Mouse (Mus musculus) left cerebral cortex, adult 9 months (tissue): ENCODE measurements around the gene Mroh8.
A peak's percentile ranks its signal among the peaks of the same experiment; 100 is the strongest.

Experiments
- DNase-seq, 2 experiments: peaks; one replicate each; pipeline ENCODE4 v3.0.0; 2022; ENCODE audit warnings: low spot score in 2 of 2

Gene Mroh8

GRCm38 (mm10) chr2:157279416-157279800 lies at the start of gene Mroh8:
Mroh8 (minus strand) TSS chr2:157279549.
- DNase-seq, result peak; percentile 26 to 65

GRCm38 (mm10) chr2:157328570-157328969 lies 49.2 kb upstream of the Mroh8 start:
- DNase-seq, result no peak

- no peak for DNase-seq
These were observed 48.8 kb upstream of the Mroh8 start for GRCm38 (mm10) chr2:157328106-157328505.

GRCm38 (mm10) chr2:157325238-157325637 lies 45.9 kb upstream of the Mroh8 start:
- DNase-seq, result no peak

GRCm38 (mm10) chr2:157322029-157322766 lies 42.8 kb upstream of the Mroh8 start:
- no peak for DNase-seq

- DNase-seq, result no peak
These were observed 41.5 kb upstream of the Mroh8 start for GRCm38 (mm10) chr2:157320886-157321285.

GRCm38 (mm10) chr2:157320135-157320534 lies 40.8 kb upstream of the Mroh8 start:
- DNase-seq, result no peak

DNA sequence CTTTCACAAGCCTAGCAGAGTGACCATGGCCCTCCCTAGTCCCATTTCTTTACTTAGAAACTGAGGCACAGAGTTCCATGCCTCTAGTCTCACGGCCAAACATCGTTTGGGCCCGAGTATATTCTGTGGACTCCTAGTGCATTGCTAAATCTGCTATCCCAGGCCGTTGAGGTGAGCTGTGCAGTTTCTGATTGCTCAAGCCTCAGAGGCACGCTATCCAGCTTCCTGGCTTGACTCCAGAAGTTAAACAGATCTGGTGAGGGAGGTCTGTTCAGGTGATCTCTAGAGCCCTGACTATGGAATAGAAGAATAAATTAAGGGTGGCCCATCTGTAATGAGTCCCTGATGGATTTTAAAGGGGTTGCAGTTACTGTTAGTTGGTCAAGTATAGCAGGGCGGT lies 37.9 kb upstream of the Mroh8 start:
- no peak for DNase-seq

DNA sequence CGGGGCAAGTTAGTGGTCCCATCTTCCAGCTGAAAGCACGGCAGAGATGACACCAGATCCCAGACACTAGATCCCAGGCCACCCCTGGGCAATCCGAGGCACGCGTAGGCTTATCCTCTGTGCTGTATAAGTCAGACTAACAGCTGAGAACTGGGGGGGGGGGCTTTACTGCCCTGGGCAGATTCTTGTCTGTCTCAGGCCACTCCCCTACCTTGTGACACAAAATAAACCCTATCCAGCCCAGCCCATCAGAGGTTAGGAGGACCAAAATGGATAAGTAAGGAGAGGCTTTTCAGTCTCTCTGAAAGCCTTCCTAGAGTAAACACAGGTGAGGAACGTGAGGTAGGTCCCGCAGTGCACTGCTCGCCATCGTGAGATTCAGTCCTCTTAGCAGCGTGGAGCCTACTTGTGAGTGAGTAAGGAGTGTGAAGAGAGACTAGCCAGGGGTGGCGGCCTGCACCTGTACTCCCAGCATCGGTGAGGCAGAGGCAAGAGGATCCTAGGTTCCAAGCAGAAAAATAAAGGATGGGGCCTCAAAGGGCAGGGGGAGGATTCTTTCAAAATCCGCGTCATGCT lies 37.1 kb upstream of the Mroh8 start:
- no peak for DNase-seq

- DNase-seq, result no peak
These were observed 36.1 kb upstream of the Mroh8 start for GRCm38 (mm10) chr2:157315486-157315885.

GRCm38 (mm10) chr2:157314310-157314709 lies 35.0 kb upstream of the Mroh8 start:
- DNase-seq, result no peak

- DNase-seq, result no peak
These were observed 34.4 kb upstream of the Mroh8 start for GRCm38 (mm10) chr2:157313718-157314117.

DNA sequence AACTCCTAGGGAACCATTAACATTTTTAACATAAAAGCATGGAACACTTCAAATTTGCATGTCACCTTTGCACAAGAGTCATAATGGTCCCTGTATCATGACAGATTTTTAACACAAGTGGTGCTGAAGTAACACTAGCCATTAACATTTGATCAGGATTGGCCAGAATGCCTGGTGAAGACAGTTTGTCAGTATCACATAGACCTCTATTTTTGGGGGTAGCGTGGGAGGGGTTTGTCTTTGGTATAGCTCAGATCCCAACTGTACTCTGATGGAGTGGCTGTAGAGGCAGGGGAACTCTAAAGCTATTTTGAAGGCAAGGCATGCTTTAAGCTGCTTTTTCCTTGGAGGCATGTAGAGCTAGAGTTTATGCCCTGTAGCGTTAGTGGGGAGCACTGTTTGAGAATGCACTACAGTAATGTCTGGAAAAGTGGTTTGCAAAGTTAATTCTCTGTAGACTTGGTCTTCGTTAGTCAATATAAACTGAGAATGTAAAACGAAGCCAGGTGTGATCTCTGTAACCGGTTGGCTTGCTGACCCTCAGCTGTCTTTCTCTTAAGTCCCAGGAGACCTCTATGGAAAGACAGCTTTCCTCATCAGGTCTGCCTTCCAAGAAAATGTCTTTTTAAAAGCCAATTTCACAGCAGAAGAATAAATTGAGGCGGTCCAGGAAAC lies 31.8 kb upstream of the Mroh8 start:
- DNase-seq, result no peak

GRCm38 (mm10) chr2:157309611-157310010 lies 30.3 kb upstream of the Mroh8 start:
- DNase-seq, result no peak

DNA sequence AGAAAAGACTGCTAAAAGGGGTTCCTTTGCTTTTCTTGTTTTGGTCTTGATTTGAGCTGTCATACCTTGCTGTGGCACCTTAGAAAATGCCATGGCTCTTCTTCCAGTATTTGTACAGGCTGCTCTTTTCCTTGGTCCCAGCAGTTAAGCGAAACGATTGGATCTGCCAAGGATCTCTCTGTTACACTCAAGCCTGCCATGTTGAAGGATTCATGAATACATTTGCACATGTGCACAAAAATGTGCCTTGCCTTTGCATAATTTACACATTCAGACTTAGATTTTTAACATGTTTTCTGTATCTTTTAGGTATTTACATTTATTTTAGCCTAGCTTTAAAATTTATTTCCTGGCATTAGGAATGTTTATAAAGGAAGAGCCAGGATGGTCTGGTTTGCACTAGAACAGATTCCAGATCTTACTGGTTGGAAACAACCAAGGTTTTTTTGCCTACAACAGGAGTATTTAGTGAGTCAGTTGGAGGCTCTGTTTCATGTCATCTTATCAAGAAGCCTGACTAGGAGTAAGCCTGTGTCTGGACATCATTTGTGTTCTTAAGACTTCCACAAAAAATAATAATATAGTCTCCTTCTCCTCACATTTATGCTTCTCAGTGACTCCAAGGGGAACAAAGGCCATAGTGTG lies 29.0 kb upstream of the Mroh8 start:
- DNase-seq, result no peak

DNA sequence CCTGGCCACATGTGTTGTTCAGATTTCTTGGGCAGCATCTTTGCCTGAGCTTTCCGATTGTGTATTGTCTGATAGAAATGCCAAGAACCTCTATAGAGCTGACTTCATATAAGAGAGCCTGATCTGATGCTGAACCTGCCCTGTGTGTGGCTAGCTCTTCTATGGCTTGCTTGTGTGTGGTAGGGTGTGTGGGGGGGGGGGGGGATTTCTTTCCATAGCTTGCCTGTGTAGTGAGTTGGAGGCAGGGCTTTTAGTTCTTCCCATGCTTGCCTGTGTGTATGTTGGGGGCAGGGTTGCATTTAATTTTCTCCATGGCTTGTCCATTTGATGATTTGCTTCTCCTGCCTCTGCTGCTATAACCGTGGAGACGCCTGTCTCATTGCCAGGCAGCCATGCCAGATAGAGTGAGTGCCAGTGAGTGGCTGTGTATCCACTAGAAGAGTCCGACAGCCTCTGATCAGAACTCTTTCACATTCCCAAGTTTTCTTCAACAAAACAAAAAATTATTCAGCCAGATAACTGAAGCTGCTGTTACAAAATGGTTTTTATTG lies 28.4 kb upstream of the Mroh8 start:
- peak in 1 of 2 experiments; percentile 35 for DNase-seq

- no peak for DNase-seq
These were observed 27.0 kb upstream of the Mroh8 start for GRCm38 (mm10) chr2:157306091-157307032.

GRCm38 (mm10) chr2:157303096-157303495 lies 23.7 kb upstream of the Mroh8 start:
- DNase-seq, result peak; percentile 26 to 31

DNA sequence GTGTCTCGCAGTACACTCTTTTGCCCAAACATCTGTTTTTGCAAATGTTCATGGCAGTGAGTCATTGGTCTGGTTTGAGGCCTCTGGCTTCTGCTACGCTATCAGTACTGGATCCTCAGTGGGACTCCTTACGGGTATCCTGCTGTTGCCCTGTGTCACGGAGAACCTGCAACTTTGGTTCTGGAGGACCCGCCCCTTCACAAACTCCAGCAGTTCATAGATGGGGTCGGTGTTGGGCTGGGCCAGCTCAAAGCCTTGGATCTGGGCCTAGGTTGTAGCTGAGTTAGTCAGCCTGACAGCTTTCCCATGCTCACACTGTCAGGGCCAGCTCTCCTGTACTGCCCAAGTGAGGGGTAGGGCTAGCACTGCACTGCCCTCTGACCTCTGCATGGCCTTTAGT lies 20.7 kb upstream of the Mroh8 start:
- DNase-seq, result no peak

GRCm38 (mm10) chr2:157296105-157296689 lies 16.8 kb upstream of the Mroh8 start:
- DNase-seq, result no peak

DNA sequence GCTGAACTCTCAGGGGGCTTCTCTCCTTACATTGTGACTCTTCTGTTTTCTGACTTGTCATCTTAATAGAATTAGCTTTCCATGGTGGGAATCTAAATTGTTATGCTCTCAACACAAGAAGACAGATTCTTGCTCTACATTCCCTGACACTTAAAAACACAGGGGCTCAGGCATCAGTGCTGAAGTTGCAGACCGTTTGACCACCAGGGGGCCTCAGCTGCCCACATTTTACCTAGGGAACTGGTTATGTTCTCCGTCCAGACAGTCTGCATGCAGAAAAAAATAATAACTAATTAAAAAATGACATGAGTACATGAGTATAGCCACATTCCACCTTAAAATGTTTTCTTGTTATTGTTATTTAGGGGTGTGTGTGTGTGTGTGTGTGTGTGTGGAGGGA lies 12.7 kb upstream of the Mroh8 start:
- DNase-seq, result peak in 1 of 2 experiments; percentile 78
